16 mouse cellular contexts compared by ENCODE assay signal in the genomic region with DNA sequence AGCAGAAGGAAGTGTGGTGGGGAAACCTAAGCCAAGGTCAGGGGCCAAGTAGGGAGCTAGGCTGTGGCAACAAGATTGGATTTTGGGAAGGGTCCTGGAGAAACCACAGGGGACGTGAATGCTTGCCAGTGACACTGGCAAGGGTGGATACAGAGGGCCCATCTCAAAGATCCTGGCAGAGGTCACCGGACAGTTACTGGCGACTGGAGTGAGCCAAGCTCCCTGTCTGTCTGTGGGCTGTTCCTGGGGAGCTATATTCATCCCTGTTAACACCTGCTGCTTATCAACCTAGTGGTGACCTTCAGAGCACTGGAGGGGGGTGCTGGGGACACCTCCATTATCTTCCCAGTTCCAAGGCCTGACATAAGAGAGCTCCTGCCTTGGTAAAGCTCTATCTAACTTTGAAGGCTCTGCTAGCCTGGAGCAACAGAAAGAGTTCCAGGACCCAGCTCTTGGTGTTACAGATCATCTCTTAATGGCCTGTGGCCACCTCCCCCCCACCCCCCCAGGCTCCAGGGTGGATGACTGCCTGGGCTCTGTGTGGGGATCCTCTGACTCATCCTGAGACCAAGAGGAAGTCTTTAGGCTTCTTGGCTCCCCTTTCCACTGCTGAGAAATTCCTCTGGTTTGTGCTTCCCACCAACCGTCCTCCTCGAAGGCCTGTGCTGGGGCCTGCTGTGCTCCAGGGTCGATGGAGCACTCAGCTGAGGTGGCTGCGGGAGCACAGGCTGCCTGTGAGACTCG.
DNase-seq lines count a peak whose midpoint lies in the region; ATAC-seq lines count a peak whose summit lies in the region.
"Had no signal": no experiment of that assay in that cellular context is flagged by ENCODE, and none has a peak within 500 bp of the region (broad histone marks: within the 10 kb centered on the region; RNA-seq: fewer than 3 reads in every experiment).

No protein-coding gene starts in this region.

- H3K9me3 ChIP-seq in midbrain, embryonic 10.5 days (replicated peaks) = no peaks in the 10 kb centered on the region
- no peaks in the 10 kb centered on the region for H3K9me3 ChIP-seq in midbrain, embryonic 15.5 days
- no peaks in the 10 kb centered on the region for H3K9me3 ChIP-seq in heart, embryonic 12.5 days (replicated peaks)
- H3K9me3 ChIP-seq: intestine, embryonic 15.5 days; limb, embryonic 15.5 days; neural tube, embryonic 13.5 days had no signal

- ATAC-seq in midbrain, embryonic 15.5 days (replicated peaks) = no peak
- ATAC-seq in heart, embryonic 12.5 days (ENCODE audit: insufficient number of reproducible peaks, low FRiP score) = no peak
- ATAC-seq: forebrain, embryonic 16.5 days; intestine, embryonic 15.5 days had no signal

- H3K4me1 ChIP-seq in midbrain, embryonic 10.5 days = peaks cover 19% of the 10 kb centered on the region
- H3K4me1 ChIP-seq in midbrain, embryonic 15.5 days = peaks cover 12% of the 10 kb centered on the region
- H3K4me1 ChIP-seq in heart, embryonic 12.5 days (replicated peaks) = peaks cover 57% of the 10 kb centered on the region

- no peak overlapping the region for H3K4me3 ChIP-seq in midbrain, embryonic 10.5 days
- no peak overlapping the region for H3K4me3 ChIP-seq in midbrain, embryonic 15.5 days
- H3K4me3 ChIP-seq in heart, embryonic 12.5 days = no peak overlapping the region
- H3K4me3 ChIP-seq: intestine, embryonic 15.5 days; limb, embryonic 15.5 days; neural tube, embryonic 13.5 days had no signal

- peak; percentile 10 to 12 for DNase-seq in heart, adult 9 months (ENCODE audit: low spot score in 2 of 2)
- no peak for DNase-seq in heart, postnatal 4 days
- no peak for DNase-seq in midbrain, embryonic 10.5 days (ENCODE audit: low spot score)
- no peak for DNase-seq in urinary bladder, adult 2 months (ENCODE audit: low spot score)
- no peak for DNase-seq in lung, postnatal 14 days
- DNase-seq: adrenal gland, adult 2 months; cerebellum, postnatal 25 days; kidney, postnatal 14 days; thymus, postnatal 4 days had no signal

- peaks cover 44% of the 10 kb centered on the region; the same call in 1 of the 2 replicates for H3K27me3 ChIP-seq in midbrain, embryonic 10.5 days (ENCODE audit: low read depth, poor library complexity, severe bottlenecking)
- no peaks in the 10 kb centered on the region for H3K27me3 ChIP-seq in midbrain, embryonic 15.5 days (replicated peaks)
- H3K27me3 ChIP-seq in heart, embryonic 12.5 days (replicated peaks) = no peaks in the 10 kb centered on the region
- H3K27me3 ChIP-seq: intestine, embryonic 15.5 days; limb, embryonic 15.5 days had no signal

- H3K36me3 ChIP-seq in midbrain, embryonic 10.5 days = no peaks in the 10 kb centered on the region
- H3K36me3 ChIP-seq in midbrain, embryonic 15.5 days (replicated peaks) = no peaks in the 10 kb centered on the region
- no peaks in the 10 kb centered on the region for H3K36me3 ChIP-seq in heart, embryonic 12.5 days
- H3K36me3 ChIP-seq: intestine, embryonic 15.5 days; limb, embryonic 15.5 days; neural tube, embryonic 13.5 days had no signal

- no peak overlapping the region for H3K4me2 ChIP-seq in midbrain, embryonic 15.5 days
- no peak overlapping the region for H3K4me2 ChIP-seq in heart, embryonic 12.5 days
- H3K4me2 ChIP-seq: hindbrain, embryonic 14.5 days; intestine, embryonic 15.5 days; limb, embryonic 15.5 days; neural tube, embryonic 13.5 days had no signal

- peak overlapping the region; percentile 33; the same call in 1 of the 2 replicates for H3K27ac ChIP-seq in midbrain, embryonic 10.5 days (replicated peaks)
- no peak overlapping the region for H3K27ac ChIP-seq in midbrain, embryonic 15.5 days
- H3K27ac ChIP-seq in heart, embryonic 12.5 days (ENCODE audit: poor library complexity, severe bottlenecking) = peak overlapping the region; percentile 66
- H3K27ac ChIP-seq: hindbrain, embryonic 14.5 days; intestine, embryonic 15.5 days; limb, embryonic 15.5 days; neural tube, embryonic 13.5 days had no signal

- H3K9ac ChIP-seq in midbrain, embryonic 15.5 days = no peak overlapping the region
- no peak overlapping the region for H3K9ac ChIP-seq in heart, embryonic 12.5 days
- H3K9ac ChIP-seq: hindbrain, embryonic 14.5 days; intestine, embryonic 15.5 days; limb, embryonic 15.5 days; neural tube, embryonic 13.5 days had no signal

- WGBS in midbrain, embryonic 10.5 days = 72% methylated on average over 8 of the region's 8 CpGs
- WGBS in midbrain, embryonic 15.5 days = 70% methylated on average over 8 of the region's 8 CpGs
- 53% methylated on average over 8 of the region's 8 CpGs for WGBS in heart, embryonic 12.5 days

Comparison
In these comparisons a context has a peak if more than half of its experiments do, and no peak if none do; other contexts are left out.
1. DNase-seq: peak in heart, adult 9 months (2 of 2); none in heart, postnatal 4 days (single experiment), midbrain, embryonic 10.5 days (single experiment), urinary bladder, adult 2 months (single experiment) and lung, postnatal 14 days (single experiment).